Mouse (Mus musculus) MEL (cell line): ENCODE measurements around the gene Ifnar1.

ENCODE experiments used
- CTCF ChIP-seq, 3 experiments: IDR thresholded peaks in 2 of 3; conservative IDR thresholded peaks in 1 of 3; 2 replicates each; pipeline ENCODE4 v1.5.1; 2011 to 2012; ENCODE audit warnings: low read length in 3 of 3, low read depth in 2 of 3, mild to moderate bottlenecking in 2 of 3, improper control_type of control experiment in 1 of 3, inconsistent platforms in 1 of 3, mixed read lengths in 1 of 3, moderate library complexity in 1 of 3; ENCODE audit not compliant: control insufficient read depth in 1 of 3, insufficient read depth in 1 of 3, poor library complexity in 1 of 3, severe bottlenecking in 1 of 3
- EP300 ChIP-seq, 2 experiments: IDR thresholded peaks; 2 replicates each; pipeline ENCODE4 v1.6.1; 2011; ENCODE audit warnings: improper control_type of control experiment in 2 of 2, low read length in 2 of 2, low read depth in 1 of 2, mild to moderate bottlenecking in 1 of 2
- GABPA ChIP-seq: IDR thresholded peaks from 2 replicates; pipeline ENCODE4 v1.6.1; 2012; ENCODE audit warnings: low read depth, mild to moderate bottlenecking, inconsistent platforms, low read length, improper control_type of control experiment, moderate library complexity
- MAZ ChIP-seq: IDR thresholded peaks from 2 replicates; pipeline ENCODE4 v1.6.1; 2012; ENCODE audit warnings: low read depth, mild to moderate bottlenecking, inconsistent platforms, low read length, improper control_type of control experiment
- USF2 ChIP-seq, 2 experiments: IDR thresholded peaks; 2 replicates each; pipeline ENCODE4 v1.6.1; 2011 to 2012; ENCODE audit warnings: improper control_type of control experiment in 2 of 2, low read length in 2 of 2, borderline replicate concordance in 1 of 2, inconsistent platforms in 1 of 2, low read depth in 1 of 2, mild to moderate bottlenecking in 1 of 2; ENCODE audit not compliant: insufficient read depth in 1 of 2

GRCm38 (mm10) chr16:91551081-91551524 is 66.1 kb downstream of the Ifnar1 start:
- no peak for TF ChIP-seq GABPA
- no peak for TF ChIP-seq CTCF (IDR thresholded peaks at IDR 0.05 in 2 of 3, conservative IDR thresholded peaks at IDR 0.05 in 1 of 3; ENCODE audit: control insufficient read depth in 1 of 3, insufficient read depth in 1 of 3, low read depth in 2 of 3, low read length in 3 of 3, poor library complexity in 1 of 3, severe bottlenecking in 1 of 3)
- 0 out of 2 replicates have a peak, but pooled peaks have one; percentile 25 for TF ChIP-seq MAZ
- TF ChIP-seq USF2 (IDR thresholded peaks at IDR 0.05; ENCODE audit: borderline replicate concordance in 1 of 2, insufficient read depth in 1 of 2, low read depth in 1 of 2, low read length in 2 of 2) = no peak
- peak; percentile 49 to 67; a peak in 3 of 4 replicates for TF ChIP-seq EP300 (IDR thresholded peaks at IDR 0.05; ENCODE audit: low read depth in 1 of 2, low read length in 2 of 2)
